Mouse (Mus musculus): ENCODE measurements at regions not wholly inside any gene's neighbourhood (a gene's known extent, or its start where the extent isn't known, plus 50 kb on each side); places are given as distances from the start of the nearest gene placed in this dataset.

- no peak for TF ChIP-seq POLR2A (IDR thresholded peaks at IDR 0.05; ENCODE audit: low read depth, low read length)
- no peak for TF ChIP-seq CTCF (IDR thresholded peaks at IDR 0.05; ENCODE audit: borderline replicate concordance, insufficient read depth, low read length)
Observed at GRCm38 (mm10) chr10:67468724-67469123, 66.6 kb upstream of the Egr2 start.
